Mouse (Mus musculus): ENCODE measurements at regions not wholly inside any gene's neighbourhood (a gene's known extent, or its start where the extent isn't known, plus 50 kb on each side); places are given as distances from the start of the nearest gene placed in this dataset.
A peak's percentile ranks its signal among the peaks of the same experiment; 100 is the strongest.

- no peak for DNase-seq
These were observed 192.4 kb downstream of the Usp46 start for GRCm38 (mm10) chr5:73875847-73876246.

- peak in 1 of 2 experiments; percentile 20 for DNase-seq
These were observed 187.3 kb downstream of the Usp46 start for GRCm38 (mm10) chr5:73880936-73881335.

GRCm38 (mm10) chr5:73881941-73882340 lies 186.3 kb downstream of the Usp46 start:
- peak; percentile 74 to 82 for DNase-seq

- DNase-seq, result no peak
These were observed 183.2 kb downstream of the Usp46 start for GRCm38 (mm10) chr5:73884998-73885397.

- DNase-seq, result no peak
These were observed 182.5 kb downstream of the Usp46 start for GRCm38 (mm10) chr5:73885691-73886090.

- no peak for DNase-seq
These were observed 180.8 kb downstream of the Usp46 start for GRCm38 (mm10) chr5:73887306-73887958.

- DNase-seq, result no peak
These were observed 179.8 kb downstream of the Usp46 start for GRCm38 (mm10) chr5:73888391-73888790.

- DNase-seq, result no peak
These were observed 178.9 kb downstream of the Usp46 start for GRCm38 (mm10) chr5:73889342-73889741.

- DNase-seq, result no peak
These were observed 177.3 kb downstream of the Usp46 start for GRCm38 (mm10) chr5:73890942-73891341.

GRCm38 (mm10) chr5:73891606-73892005 lies 176.6 kb downstream of the Usp46 start:
- DNase-seq, result peak; percentile 33 to 64

GRCm38 (mm10) chr5:73892440-73893225 lies 175.6 kb downstream of the Usp46 start:
- DNase-seq, result no peak

GRCm38 (mm10) chr5:73895186-73895585 lies 173.0 kb downstream of the Usp46 start:
- DNase-seq, result no peak

- DNase-seq, result no peak
These were observed 171.4 kb downstream of the Usp46 start for GRCm38 (mm10) chr5:73896785-73897184.

GRCm38 (mm10) chr5:73901651-73902050 lies 166.6 kb downstream of the Usp46 start:
- DNase-seq, result no peak

GRCm38 (mm10) chr5:73902470-73903218 lies 165.6 kb downstream of the Usp46 start:
- DNase-seq, result peak; percentile 14 to 28

- DNase-seq, result peak; percentile 20 to 25
These were observed 165.0 kb downstream of the Usp46 start for GRCm38 (mm10) chr5:73903219-73903570.

GRCm38 (mm10) chr5:73904146-73904811 lies 164.0 kb downstream of the Usp46 start:
- no peak for DNase-seq

GRCm38 (mm10) chr5:73912149-73912548 lies 156.1 kb downstream of the Usp46 start:
- DNase-seq, result no peak

GRCm38 (mm10) chr5:73913116-73913515 lies 155.1 kb downstream of the Usp46 start:
- DNase-seq, result no peak

GRCm38 (mm10) chr5:73918011-73918410 lies 150.2 kb downstream of the Usp46 start:
- no peak for DNase-seq

- peak; percentile 72 to 74 for DNase-seq
These were observed 148.3 kb downstream of the Usp46 start for GRCm38 (mm10) chr5:73919936-73920335.

GRCm38 (mm10) chr5:73927534-73927933 lies 140.7 kb downstream of the Usp46 start:
- DNase-seq, result no peak

- no peak for DNase-seq
These were observed 139.5 kb downstream of the Usp46 start for GRCm38 (mm10) chr5:73928691-73929090.
